Mouse (Mus musculus): Measurements from ENCODE around the gene Etv6.

- TF ChIP-seq CTCF (IDR thresholded peaks at IDR 0.05; ENCODE audit: low read depth) (no peak), EP300 (IDR thresholded peaks at IDR 0.05; ENCODE audit: low read depth) (no peak)
These were observed 127.8 kb downstream of the Etv6 start for GRCm38 (mm10) chr6:134163346-134163745.

Data from heart, postnatal 0 days (tissue).